ENCODE assay signal across 8 mouse cellular contexts in genomic region chr10:63021702-63022101, GRCm38 (mm10). TPM values are rescaled to one million over a fixed set of nuclear protein-coding genes. Genes with fewer than 3 reads are reported as not detected.
A peak's percentile ranks its signal among the peaks of the same experiment; 100 is the strongest.
DNase-seq lines count a peak whose midpoint lies in the region; ATAC-seq and TF ChIP-seq lines count a peak whose summit lies in the region.

No protein-coding gene starts in this region.

- H3K9ac ChIP-seq in heart, embryonic 12.5 days, result peak overlapping the region; percentile 60; the same call in 1 of the 2 replicates
- peak overlapping the region; percentile 98 for H3K9ac ChIP-seq in MEL (ENCODE audit: control insufficient read depth, low read depth, low read length, poor library complexity, severe bottlenecking)
- peak overlapping the region; percentile 99 for H3K9ac ChIP-seq in hindbrain, embryonic 12.5 days
- H3K9ac ChIP-seq in midbrain, embryonic 12.5 days (replicated peaks), result peak overlapping the region; percentile 98

- no peak overlapping the region for H3K27ac ChIP-seq in heart, embryonic 12.5 days (ENCODE audit: poor library complexity, severe bottlenecking)
- H3K27ac ChIP-seq in MEL (ENCODE audit: control insufficient read depth, low read depth, low read length), result peak overlapping the region; percentile 42
- no peak overlapping the region for H3K27ac ChIP-seq in hindbrain, embryonic 12.5 days
- no peak overlapping the region for H3K27ac ChIP-seq in midbrain, embryonic 12.5 days (replicated peaks)

- no peak for DNase-seq in heart, adult 8-10 months (ENCODE audit: low spot score)
- DNase-seq in MEL (ENCODE audit: low read depth, low spot score), result peak; percentile 74
- DNase-seq in adrenal gland, postnatal 4 days (ENCODE audit: low spot score in 2 of 2), result no peak
- no peak for DNase-seq in lung, postnatal 25 days (ENCODE audit: low spot score)
- no peak for DNase-seq in left cerebral cortex, adult 9 months (ENCODE audit: low spot score in 2 of 2)

- peaks cover 14% of the 10 kb centered on the region for H3K36me3 ChIP-seq in heart, embryonic 12.5 days
- peaks cover 14 to 29% of the 10 kb centered on the region in 2 experiments for H3K36me3 ChIP-seq in MEL (ENCODE audit: control insufficient read depth in 1 of 2, insufficient read depth in 2 of 2, low read length in 2 of 2)
- H3K36me3 ChIP-seq in hindbrain, embryonic 12.5 days, result peaks cover 11% of the 10 kb centered on the region
- peaks cover 13% of the 10 kb centered on the region for H3K36me3 ChIP-seq in midbrain, embryonic 12.5 days

- 52% methylated on average over 4 of the region's 4 CpGs for WGBS in heart, embryonic 12.5 days
- WGBS in hindbrain, embryonic 12.5 days, result 54% methylated on average over 4 of the region's 4 CpGs
- WGBS in midbrain, embryonic 12.5 days, result 52% methylated on average over 4 of the region's 4 CpGs

- no peak for ATAC-seq in heart, embryonic 12.5 days (ENCODE audit: insufficient number of reproducible peaks, low FRiP score)
- no peak for ATAC-seq in hindbrain, embryonic 12.5 days (ENCODE audit: low FRiP score)
- ATAC-seq in midbrain, embryonic 12.5 days (ENCODE audit: low FRiP score, low read depth), result no peak

- no peak for TF ChIP-seq POLR2A in MEL (IDR thresholded peaks at IDR 0.05; ENCODE audit: control insufficient read depth in 1 of 2, insufficient read depth in 1 of 2, low read depth in 1 of 2, low read length in 2 of 2, poor library complexity in 1 of 2)

- H3K27me3 ChIP-seq in heart, embryonic 12.5 days (replicated peaks), result no peaks in the 10 kb centered on the region
- no peaks in the 10 kb centered on the region for H3K27me3 ChIP-seq in MEL (ENCODE audit: control insufficient read depth in 1 of 2, insufficient read depth in 2 of 2, low read length in 2 of 2)
- no peaks in the 10 kb centered on the region for H3K27me3 ChIP-seq in hindbrain, embryonic 12.5 days
- no peaks in the 10 kb centered on the region for H3K27me3 ChIP-seq in midbrain, embryonic 12.5 days

- H3K4me3 ChIP-seq in heart, embryonic 12.5 days, result peak overlapping the region; percentile 77
- H3K4me3 ChIP-seq in MEL (ENCODE audit: control insufficient read depth in 1 of 2, insufficient read depth in 1 of 2, low read depth in 2 of 2, low read length in 2 of 2), result peak overlapping the region; percentile 91 to 97
- H3K4me3 ChIP-seq in hindbrain, embryonic 12.5 days, result peak overlapping the region; percentile 92
- peak overlapping the region; percentile 81 for H3K4me3 ChIP-seq in midbrain, embryonic 12.5 days

- H3K4me1 ChIP-seq in heart, embryonic 12.5 days (replicated peaks), result peaks cover 19% of the 10 kb centered on the region
- peaks cover 2 to 12% of the 10 kb centered on the region in 2 experiments for H3K4me1 ChIP-seq in MEL (ENCODE audit: control insufficient read depth in 1 of 2, insufficient read depth in 2 of 2, low read length in 2 of 2)
- H3K4me1 ChIP-seq in hindbrain, embryonic 12.5 days, result peaks cover 42% of the 10 kb centered on the region
- H3K4me1 ChIP-seq in midbrain, embryonic 12.5 days, result peaks cover 51% of the 10 kb centered on the region

- no peak for TF ChIP-seq RAD21 in MEL (IDR thresholded peaks at IDR 0.05; ENCODE audit: low read depth, low read length)

- H3K4me2 ChIP-seq in heart, embryonic 12.5 days, result peak overlapping the region; percentile 70
- peak overlapping the region; percentile 76 for H3K4me2 ChIP-seq in hindbrain, embryonic 12.5 days (replicated peaks)
- peak overlapping the region; percentile 73 for H3K4me2 ChIP-seq in midbrain, embryonic 12.5 days (replicated peaks)

- peaks cover 45% of the 10 kb centered on the region for H3K79me2 ChIP-seq in MEL (ENCODE audit: control insufficient read depth, insufficient read depth, low read length, poor library complexity)

- TF ChIP-seq CTCF in MEL (IDR thresholded peaks at IDR 0.05 in 2 of 3, conservative IDR thresholded peaks at IDR 0.05 in 1 of 3; ENCODE audit: control insufficient read depth in 1 of 3, insufficient read depth in 1 of 3, low read depth in 2 of 3, low read length in 3 of 3, poor library complexity in 1 of 3, severe bottlenecking in 1 of 3), result no peak

- H3K9me3 ChIP-seq in heart, embryonic 12.5 days (replicated peaks), result no peaks in the 10 kb centered on the region
- H3K9me3 ChIP-seq in MEL (replicated peaks; ENCODE audit: insufficient read depth, low read length), result no peaks in the 10 kb centered on the region
- H3K9me3 ChIP-seq in hindbrain, embryonic 12.5 days (replicated peaks), result no peaks in the 10 kb centered on the region
- H3K9me3 ChIP-seq in midbrain, embryonic 12.5 days, result no peaks in the 10 kb centered on the region

- TF ChIP-seq EP300 in MEL (IDR thresholded peaks at IDR 0.05; ENCODE audit: low read depth in 1 of 2, low read length in 2 of 2), result peak; percentile 46 to 59; a peak in 3 of 4 replicates

TF ChIP-seq in MEL, 35 proteins besides CTCF, POLR2A, EP300 and RAD21 (continues in another document):
- TF ChIP-seq ZC3H11A (IDR thresholded peaks at IDR 0.05; ENCODE audit: low read depth, low read length), result no peak
- peak; percentile 78 for TF ChIP-seq GATA1 (IDR thresholded peaks at IDR 0.05; ENCODE audit: low read depth, low read length)
- 0 out of 2 replicates have a peak, but pooled peaks have one; percentile 37 for TF ChIP-seq ETS1 (IDR thresholded peaks at IDR 0.05; ENCODE audit: low read depth, low read length)
- peak; percentile 84 for TF ChIP-seq SIN3A (IDR thresholded peaks at IDR 0.05; ENCODE audit: low read length)
- 0 out of 2 replicates have a peak, but pooled peaks have one; percentile 14 for TF ChIP-seq MAFK (IDR thresholded peaks at IDR 0.05; ENCODE audit: borderline replicate concordance, low read depth, low read length)
- TF ChIP-seq RCOR1 (IDR thresholded peaks at IDR 0.05; ENCODE audit: low read depth, low read length), result peak; percentile 97
- no peak for TF ChIP-seq NRF1 (IDR thresholded peaks at IDR 0.05; ENCODE audit: insufficient read depth, low read depth, low read length, poor library complexity, severe bottlenecking)
- TF ChIP-seq ZKSCAN1 (IDR thresholded peaks at IDR 0.05; ENCODE audit: low read depth, low read length), result no peak
- TF ChIP-seq BHLHE40 (IDR thresholded peaks at IDR 0.05; ENCODE audit: borderline replicate concordance, low read depth, low read length), result 0 out of 2 replicates have a peak, but pooled peaks have one; percentile 48
- peak; percentile 44; the same call in 1 of the 2 replicates for TF ChIP-seq MAX (IDR thresholded peaks at IDR 0.05; ENCODE audit: low read length)
- TF ChIP-seq ZNF384 (IDR thresholded peaks at IDR 0.05; ENCODE audit: low read depth, low read length), result peak; percentile 76
- peak; percentile 57; the same call in 1 of the 2 replicates for TF ChIP-seq TCF12 (IDR thresholded peaks at IDR 0.05; ENCODE audit: low read depth, low read length)
- TF ChIP-seq TBP (IDR thresholded peaks at IDR 0.05; ENCODE audit: low read depth, low read length), result 0 out of 2 replicates have a peak, but pooled peaks have one; percentile 29
- TF ChIP-seq HCFC1 (IDR thresholded peaks at IDR 0.05; ENCODE audit: low read depth, low read length), result 0 out of 2 replicates have a peak, but pooled peaks have one; percentile 40
- TF ChIP-seq TAL1 (IDR thresholded peaks at IDR 0.05; ENCODE audit: low read length), result peak; percentile 63
- TF ChIP-seq ZMIZ1 (IDR thresholded peaks at IDR 0.05; ENCODE audit: low read depth, low read length), result peak; percentile 37; the same call in 1 of the 2 replicates

RNA-seq across cellular contexts. Expression of gene Hnrnph3, which starts 2.3 kb away (rescaled TPM):
- 70.7 and 77.3 TPM in 2 replicates for polyA plus RNA-seq in heart, embryonic 12.5 days (2016; fragmentation: Nextera tagmentation; extraction: Ambion mirVana)
- total RNA-seq in heart, adult 8-10 months (2022), result 10 to 100 TPM; 28.4 to 38.8 (median 30.2) TPM
- total RNA-seq in MEL (2012; rRNA removed), result 11.5 and 16.0 TPM in 2 replicates
- polyA plus RNA-seq in MEL (2012; ENCODE audit: insufficient read depth in 1 of 2, insufficient read length in 2 of 2, low read depth in 1 of 2, low replicate concordance in 2 of 2, missing spikeins in 1 of 2), result 10 to 100 TPM in 1 of 2 experiments, not detected in 1; 62.4 TPM
- 230 and 238 TPM in 2 replicates for polyA plus RNA-seq in hindbrain, embryonic 12.5 days (2016; fragmentation: Nextera tagmentation; extraction: Ambion mirVana)
- polyA plus RNA-seq in midbrain, embryonic 12.5 days (2016; fragmentation: Nextera tagmentation; extraction: Ambion mirVana), result 265 and 271 TPM in 2 replicates
- total RNA-seq in adrenal gland, postnatal 4 days (2021), result 10 to 100 TPM; 64.9 to 75.4 TPM

RNA-seq across cellular contexts. Expression of gene Pbld2, which starts 2.4 kb away (rescaled TPM):
- polyA plus RNA-seq in heart, embryonic 12.5 days (2016; fragmentation: Nextera tagmentation; extraction: Ambion mirVana), result 0.68 and 0.78 TPM in 2 replicates
- 10 to 100 TPM in 2 of 4 experiments, 1 to 10 TPM in 2; 8.9 to 13.2 (median 10.3) TPM for total RNA-seq in heart, adult 8-10 months (2022)
- 0.13 and 0.15 TPM in 2 replicates for total RNA-seq in MEL (2012; rRNA removed)
- polyA plus RNA-seq in MEL (2012; ENCODE audit: insufficient read depth in 1 of 2, insufficient read length in 2 of 2, low read depth in 1 of 2, low replicate concordance in 2 of 2, missing spikeins in 1 of 2), result under 1 TPM in 1 of 2 experiments, not detected in 1; 0.15 TPM
- polyA plus RNA-seq in hindbrain, embryonic 12.5 days (2016; fragmentation: Nextera tagmentation; extraction: Ambion mirVana), result 0.64 and 1.3 TPM in 2 replicates
- 1.0 and 1.2 TPM in 2 replicates for polyA plus RNA-seq in midbrain, embryonic 12.5 days (2016; fragmentation: Nextera tagmentation; extraction: Ambion mirVana)
- 1 to 10 TPM; 4.9 to 8.0 TPM for total RNA-seq in adrenal gland, postnatal 4 days (2021)

RNA-seq across cellular contexts. Expression of gene Pbld1, which starts 38.3 kb away (rescaled TPM):
- 0.40 and 0.87 TPM in 2 replicates for polyA plus RNA-seq in heart, embryonic 12.5 days (2016; fragmentation: Nextera tagmentation; extraction: Ambion mirVana)
- total RNA-seq in heart, adult 8-10 months (2022), result 1 to 10 TPM; 1.0 to 2.8 (median 2.0) TPM
- total RNA-seq in MEL (2012; rRNA removed), result 0.50 and 0.95 TPM in 2 replicates
- polyA plus RNA-seq in MEL (2012; ENCODE audit: insufficient read depth in 1 of 2, insufficient read length in 2 of 2, low read depth in 1 of 2, low replicate concordance in 2 of 2, missing spikeins in 1 of 2), result under 1 TPM in 1 of 2 experiments, not detected in 1; 0.47 TPM
- 0.79 and 0.83 TPM in 2 replicates for polyA plus RNA-seq in hindbrain, embryonic 12.5 days (2016; fragmentation: Nextera tagmentation; extraction: Ambion mirVana)
- 1.2 TPM in 2 replicates for polyA plus RNA-seq in midbrain, embryonic 12.5 days (2016; fragmentation: Nextera tagmentation; extraction: Ambion mirVana)
- total RNA-seq in adrenal gland, postnatal 4 days (2021), result 1 to 10 TPM; 5.7 to 7.1 TPM

RNA-seq across cellular contexts. Expression of gene Rufy2, which starts 41.7 kb away (rescaled TPM):
- 14.6 and 15.9 TPM in 2 replicates for polyA plus RNA-seq in heart, embryonic 12.5 days (2016; fragmentation: Nextera tagmentation; extraction: Ambion mirVana)
- 10 to 100 TPM in 2 of 4 experiments, 1 to 10 TPM in 2; 6.4 to 10.8 (median 9.6) TPM for total RNA-seq in heart, adult 8-10 months (2022)
- 1.2 and 1.8 TPM in 2 replicates for total RNA-seq in MEL (2012; rRNA removed)
- 1 to 10 TPM in 1 of 2 experiments, not detected in 1; 2.6 TPM for polyA plus RNA-seq in MEL (2012; ENCODE audit: insufficient read depth in 1 of 2, insufficient read length in 2 of 2, low read depth in 1 of 2, low replicate concordance in 2 of 2, missing spikeins in 1 of 2)
- 36.7 and 40.0 TPM in 2 replicates for polyA plus RNA-seq in hindbrain, embryonic 12.5 days (2016; fragmentation: Nextera tagmentation; extraction: Ambion mirVana)
- 37.6 and 38.3 TPM in 2 replicates for polyA plus RNA-seq in midbrain, embryonic 12.5 days (2016; fragmentation: Nextera tagmentation; extraction: Ambion mirVana)
- 10 to 100 TPM; 26.0 to 32.5 TPM for total RNA-seq in adrenal gland, postnatal 4 days (2021)
